Mouse (Mus musculus) ES-E14 (cell line): ENCODE results near the gene Efna1.

ENCODE experiments used
- CHD2 ChIP-seq: IDR thresholded peaks from 2 replicates; pipeline ENCODE4 v1.6.1; 2014; ENCODE audit warnings: mild to moderate bottlenecking, low read depth, low read length, inconsistent platforms
- HCFC1 ChIP-seq: IDR thresholded peaks from 2 replicates; pipeline ENCODE4 v1.6.1; 2012; ENCODE audit warnings: low read length, inconsistent platforms, borderline replicate concordance; ENCODE audit not compliant: insufficient read depth
- MAFK ChIP-seq: IDR thresholded peaks from 2 replicates; pipeline ENCODE4 v1.6.1; 2014; ENCODE audit warnings: mild to moderate bottlenecking, low read depth, low read length, inconsistent platforms; ENCODE audit not compliant: insufficient read depth
- ZC3H11A ChIP-seq: IDR thresholded peaks from 2 replicates; pipeline ENCODE4 v1.6.1; 2012; ENCODE audit warnings: low read depth, mild to moderate bottlenecking, inconsistent platforms, low read length, borderline replicate concordance
- ZNF384 ChIP-seq: IDR thresholded peaks from 2 replicates; pipeline ENCODE4 v1.6.1; 2012; ENCODE audit warnings: low read depth, low read length, inconsistent platforms

- TF ChIP-seq ZC3H11A = no peak
- no peak for TF ChIP-seq MAFK
- no peak for TF ChIP-seq ZNF384
- TF ChIP-seq HCFC1 = no peak
- TF ChIP-seq CHD2 = no peak
Observed at GRCm38 (mm10) chr3:89322131-89322500, 41.2 kb upstream of the Efna1 start.
